Mouse (Mus musculus) megakaryocyte, embryonic 14.5 days (primary cell): ENCODE data around the gene Dnah9. TPM values are rescaled to one million over a fixed set of nuclear protein-coding genes. Genes with fewer than 3 reads are reported as not detected.

Experiments used
- H3K27me3 ChIP-seq: replicated peaks from 2 replicates; pipeline ENCODE3; 2012; ENCODE audit warnings: inconsistent platforms
- H3K36me3 ChIP-seq: replicated peaks from 2 replicates; pipeline ENCODE3; 2012; ENCODE audit warnings: low read length, inconsistent platforms, mixed read lengths
- H3K4me1 ChIP-seq: 2 replicates; pipeline ENCODE4 v1.6.1; 2012; ENCODE audit warnings: inconsistent platforms
- H3K4me3 ChIP-seq: replicated peaks from 2 replicates; pipeline ENCODE3; 2012; ENCODE audit warnings: moderate library complexity, mild to moderate bottlenecking, inconsistent platforms
- H3K9me3 ChIP-seq: 2 replicates; pipeline ENCODE4 v1.6.1; 2012; ENCODE audit warnings: inconsistent platforms
- FLI1 ChIP-seq: IDR thresholded peaks from 2 replicates; pipeline ENCODE4 v1.6.1; 2012; ENCODE audit warnings: low read length, inconsistent platforms, mixed read lengths
- GATA1 ChIP-seq: IDR thresholded peaks from 3 replicates; pipeline ENCODE4 v1.6.1; 2012; ENCODE audit warnings: mixed read lengths, low read length, inconsistent platforms, borderline replicate concordance
- polyA plus RNA-seq: library from polyadenylated mRNA; stranded (reverse); fragments of >175 nt; gene quantifications from 2 replicates; pipeline ENCODE4 v1.2.3, GENCODE M21; 2012; ENCODE audit warnings: low replicate concordance; ENCODE audit not compliant: insufficient read depth

The Dnah9 gene
- polyA plus RNA-seq, 1 experiment, result not detected

GRCm38 (mm10) chr11:65927962-65928361 is 240.4 kb downstream of the Dnah9 start:
- H3K36me3 ChIP-seq, result no peaks in the 10 kb centered on the region
- H3K9me3 ChIP-seq, result no peaks in the 10 kb centered on the region
- no peak overlapping the region for H3K4me3 ChIP-seq
- TF ChIP-seq GATA1, result no peak
- no peak for TF ChIP-seq FLI1
- H3K27me3 ChIP-seq, result no peaks in the 10 kb centered on the region
- no peaks in the 10 kb centered on the region for H3K4me1 ChIP-seq

DNA sequence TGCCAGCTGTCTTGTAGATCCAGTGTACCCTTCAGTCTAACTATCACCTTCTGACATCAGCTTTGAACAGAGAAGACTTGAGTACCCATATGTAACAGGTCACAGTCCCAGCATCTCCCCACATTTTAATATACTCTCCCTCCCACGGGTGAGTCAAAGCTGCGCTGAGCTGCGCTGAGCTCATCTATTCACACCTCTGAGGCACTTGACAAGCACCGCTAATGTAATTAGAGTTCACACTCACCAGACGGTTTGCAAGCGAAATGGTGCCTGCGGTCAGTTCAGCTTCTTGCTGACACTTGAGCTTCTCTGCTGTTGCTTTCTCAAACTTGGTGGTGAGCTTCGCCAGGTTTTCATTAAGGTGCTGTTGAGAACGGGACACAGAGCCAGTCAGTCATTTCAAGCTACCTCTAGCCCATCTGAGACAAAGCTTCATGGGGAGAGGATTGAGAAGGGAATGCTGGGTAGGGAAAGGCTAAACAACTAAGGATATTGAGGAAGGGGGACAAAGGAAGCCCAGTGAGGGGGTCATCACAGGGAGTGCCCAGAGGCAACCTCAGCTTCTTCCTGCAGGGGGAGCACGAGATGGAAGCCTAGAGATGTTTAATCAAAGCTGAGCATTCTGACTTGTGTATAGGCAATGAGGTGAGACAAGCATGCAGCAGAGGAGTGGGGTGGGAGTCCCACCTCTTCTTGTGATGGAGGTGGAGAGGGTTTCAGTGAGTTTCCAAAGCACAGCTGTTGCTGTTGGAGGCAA is 249.7 kb downstream of the Dnah9 start:
- Histone ChIP-seq H3K9me3 (no peaks in the 10 kb centered on the region), H3K27me3 (no peaks in the 10 kb centered on the region), H3K36me3 (no peaks in the 10 kb centered on the region), H3K4me1 (no peaks in the 10 kb centered on the region), H3K4me3 (no peak overlapping the region)
- TF ChIP-seq FLI1, result no peak
- TF ChIP-seq GATA1, result no peak

GRCm38 (mm10) chr11:65909195-65909594 is 259.2 kb downstream of the Dnah9 start:
- H3K9me3 ChIP-seq, result peaks cover 6% of the 10 kb centered on the region; the same call in 1 of the 2 replicates
- H3K4me3 ChIP-seq, result peak overlapping the region; percentile 66
- H3K4me1 ChIP-seq, result peaks cover 11% of the 10 kb centered on the region
- H3K27me3 ChIP-seq, result no peaks in the 10 kb centered on the region
- H3K36me3 ChIP-seq, result no peaks in the 10 kb centered on the region
- TF ChIP-seq GATA1 (no peak), FLI1 (no peak)

DNA sequence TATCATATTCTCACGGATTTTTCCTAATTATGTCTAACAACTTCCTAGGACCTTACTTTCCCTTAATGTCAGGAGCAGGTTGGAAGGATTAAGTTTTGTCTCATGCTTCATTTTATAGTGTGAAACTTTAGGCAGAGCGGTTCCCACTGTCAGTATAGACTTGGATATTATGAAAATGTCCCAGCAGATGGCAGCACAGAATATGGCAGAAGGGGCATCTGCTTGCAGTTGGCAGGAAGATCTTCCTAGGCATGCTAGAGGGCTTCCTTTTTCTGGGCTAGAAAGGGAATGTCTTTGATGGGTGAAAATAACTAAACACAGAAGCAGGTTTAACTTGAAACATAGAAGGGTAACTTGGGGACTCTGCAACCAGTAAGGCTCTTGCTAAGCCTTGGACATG is 262.9 kb downstream of the Dnah9 start:
- Histone ChIP-seq H3K9me3 (no peaks in the 10 kb centered on the region), H3K4me3 (no peak overlapping the region), H3K36me3 (no peaks in the 10 kb centered on the region), H3K4me1 (peaks cover 11% of the 10 kb centered on the region), H3K27me3 (no peaks in the 10 kb centered on the region)
- TF ChIP-seq FLI1, result no peak
- no peak for TF ChIP-seq GATA1

DNA sequence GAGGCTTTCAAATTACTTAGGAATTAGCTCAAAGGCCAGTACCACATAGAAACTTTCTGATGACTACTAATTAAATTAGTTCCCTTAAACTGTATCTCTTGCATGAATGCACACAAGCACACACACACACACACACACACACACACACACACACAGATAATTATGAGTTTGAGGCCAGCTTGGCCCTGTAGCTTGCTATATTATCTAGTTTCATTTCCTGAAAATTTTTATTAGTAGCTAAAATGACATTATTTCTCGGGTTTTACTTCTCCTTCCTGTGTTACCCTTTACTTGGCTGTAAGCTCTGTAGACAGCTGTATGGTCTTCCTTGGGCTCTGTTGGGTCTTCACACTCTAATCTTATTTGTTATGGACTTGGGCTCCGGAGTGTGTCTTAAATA is 264.4 kb downstream of the Dnah9 start:
- H3K36me3 ChIP-seq, result no peaks in the 10 kb centered on the region
- no peak for TF ChIP-seq FLI1
- no peak for TF ChIP-seq GATA1
- no peak overlapping the region for H3K4me3 ChIP-seq
- peaks cover 5% of the 10 kb centered on the region for H3K4me1 ChIP-seq
- H3K27me3 ChIP-seq, result no peaks in the 10 kb centered on the region
- no peaks in the 10 kb centered on the region for H3K9me3 ChIP-seq

DNA sequence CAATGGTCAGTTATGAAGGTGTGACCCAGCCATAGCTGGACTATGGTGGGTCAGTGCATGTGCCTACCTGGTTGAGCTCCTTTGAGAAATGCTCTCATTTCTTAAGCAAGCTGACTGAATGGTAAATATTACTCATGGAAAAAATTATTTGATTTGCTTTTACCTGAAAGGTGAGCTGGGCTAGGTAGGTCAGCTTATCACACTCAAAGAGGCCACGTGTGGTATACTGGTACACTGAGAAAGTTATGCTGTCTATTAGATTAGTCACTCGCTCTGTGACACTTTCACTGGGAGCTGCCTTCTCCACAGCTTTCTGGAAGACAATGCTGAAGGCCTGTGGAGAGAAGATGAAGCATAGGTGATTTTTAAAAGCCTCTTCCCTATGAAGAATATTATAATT is 286.9 kb downstream of the Dnah9 start:
- H3K4me1 ChIP-seq, result no peaks in the 10 kb centered on the region
- H3K36me3 ChIP-seq, result no peaks in the 10 kb centered on the region

GRCm38 (mm10) chr11:65877146-65877775 is 291.1 kb downstream of the Dnah9 start:
- no peaks in the 10 kb centered on the region for H3K9me3 ChIP-seq
- TF ChIP-seq FLI1, result no peak
- TF ChIP-seq GATA1, result no peak

More for the DNA sequence above, 286.9 kb downstream of the Dnah9 start:
- TF ChIP-seq FLI1 (no peak), GATA1 (no peak)
- Histone ChIP-seq H3K27me3 (no peaks in the 10 kb centered on the region), H3K9me3 (no peaks in the 10 kb centered on the region), H3K4me3 (no peak overlapping the region)

DNA sequence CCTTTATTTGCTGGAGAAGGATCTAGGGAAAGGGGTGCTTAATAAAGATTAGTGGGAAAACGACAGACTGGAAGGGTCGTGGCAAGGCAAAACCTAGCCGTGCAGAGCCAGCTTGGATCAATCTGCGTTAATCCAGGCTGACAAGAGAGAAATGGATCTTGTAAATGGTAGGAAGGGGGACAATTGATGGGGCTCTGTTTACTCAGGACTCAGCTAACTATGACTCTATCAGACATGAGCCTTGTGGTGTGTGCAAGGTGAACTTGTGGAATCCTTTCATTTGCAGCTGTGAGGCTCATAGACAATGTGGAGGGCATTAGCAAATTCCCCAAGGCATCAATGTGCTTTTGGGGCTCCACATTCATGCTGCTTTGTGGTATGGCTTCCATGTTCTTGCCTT is 306.9 kb downstream of the Dnah9 start:
- H3K36me3 ChIP-seq, result no peaks in the 10 kb centered on the region
- no peak overlapping the region for H3K4me3 ChIP-seq
- TF ChIP-seq FLI1 (no peak), GATA1 (no peak)
- H3K4me1 ChIP-seq, result no peaks in the 10 kb centered on the region
- H3K27me3 ChIP-seq, result peaks cover 7% of the 10 kb centered on the region
- no peaks in the 10 kb centered on the region for H3K9me3 ChIP-seq

More at GRCm38 (mm10) chr11:65877146-65877775, 291.1 kb downstream of the Dnah9 start:
- Histone ChIP-seq H3K4me1 (no peaks in the 10 kb centered on the region), H3K4me3 (no peak overlapping the region), H3K36me3 (no peaks in the 10 kb centered on the region), H3K27me3 (no peaks in the 10 kb centered on the region)

DNA sequence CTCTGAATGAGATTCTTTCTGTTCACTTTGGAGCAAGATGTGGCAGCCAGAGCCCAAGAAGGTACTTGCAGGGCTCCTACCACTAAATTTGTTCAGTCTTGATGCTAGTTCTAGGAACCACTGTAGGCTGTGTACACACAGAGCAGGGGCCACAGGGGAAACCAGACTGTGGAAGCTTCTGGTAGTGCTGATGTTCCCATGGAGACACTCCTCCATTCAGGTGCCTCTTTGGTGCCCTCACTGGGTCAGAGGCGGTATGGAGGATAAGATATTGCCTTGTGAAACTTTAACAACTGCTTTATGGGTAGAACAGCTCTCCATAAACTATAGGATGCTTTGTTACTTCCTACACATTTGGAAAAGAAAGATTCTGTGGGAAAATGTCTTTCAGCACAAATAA is 316.3 kb downstream of the Dnah9 start:
- Histone ChIP-seq H3K36me3 (no peaks in the 10 kb centered on the region), H3K4me3 (no peak overlapping the region), H3K4me1 (no peaks in the 10 kb centered on the region), H3K9me3 (no peaks in the 10 kb centered on the region), H3K27me3 (peaks cover 2% of the 10 kb centered on the region)
- TF ChIP-seq FLI1, result no peak
- no peak for TF ChIP-seq GATA1

- no peak for TF ChIP-seq GATA1
- no peak for TF ChIP-seq FLI1
- no peaks in the 10 kb centered on the region for H3K27me3 ChIP-seq
- H3K9me3 ChIP-seq, result no peaks in the 10 kb centered on the region
- H3K4me3 ChIP-seq, result no peak overlapping the region
- no peaks in the 10 kb centered on the region for H3K4me1 ChIP-seq
- no peaks in the 10 kb centered on the region for H3K36me3 ChIP-seq
Observed at GRCm38 (mm10) chr11:65846446-65846845, 321.9 kb downstream of the Dnah9 start.

GRCm38 (mm10) chr11:65838999-65839398 is 329.4 kb downstream of the Dnah9 start:
- TF ChIP-seq GATA1 (no peak), FLI1 (no peak)
- Histone ChIP-seq H3K4me1 (0 out of 2 replicates have a peak, but pooled peaks cover 4% of the 10 kb centered on the region), H3K9me3 (no peaks in the 10 kb centered on the region), H3K27me3 (no peaks in the 10 kb centered on the region), H3K36me3 (peaks cover 11% of the 10 kb centered on the region), H3K4me3 (no peak overlapping the region)
